Mouse (Mus musculus) small intestine, adult 2 months (tissue): ENCODE measurements at regions not wholly inside any gene's neighbourhood (a gene's known extent, or its start where the extent isn't known, plus 50 kb on each side); places are given as distances from the start of the nearest gene placed in this dataset.

Experiments used
- CTCF ChIP-seq: fragments of 200-500 bp; IDR thresholded peaks from 2 replicates; pipeline ENCODE4 v1.5.1; 2012; ENCODE audit warnings: low read depth, mild to moderate bottlenecking, control low read depth, inconsistent platforms, low read length, moderate library complexity, mixed read lengths; ENCODE audit not compliant: insufficient replicate concordance, insufficient read length; ENCODE audit errors: extremely low read depth
- POLR2A ChIP-seq: fragments of 200-500 bp; IDR thresholded peaks from 2 replicates; pipeline ENCODE4 v1.6.1; 2012; ENCODE audit warnings: low read depth, mild to moderate bottlenecking, control low read depth, inconsistent platforms, low read length, moderate library complexity

DNA sequence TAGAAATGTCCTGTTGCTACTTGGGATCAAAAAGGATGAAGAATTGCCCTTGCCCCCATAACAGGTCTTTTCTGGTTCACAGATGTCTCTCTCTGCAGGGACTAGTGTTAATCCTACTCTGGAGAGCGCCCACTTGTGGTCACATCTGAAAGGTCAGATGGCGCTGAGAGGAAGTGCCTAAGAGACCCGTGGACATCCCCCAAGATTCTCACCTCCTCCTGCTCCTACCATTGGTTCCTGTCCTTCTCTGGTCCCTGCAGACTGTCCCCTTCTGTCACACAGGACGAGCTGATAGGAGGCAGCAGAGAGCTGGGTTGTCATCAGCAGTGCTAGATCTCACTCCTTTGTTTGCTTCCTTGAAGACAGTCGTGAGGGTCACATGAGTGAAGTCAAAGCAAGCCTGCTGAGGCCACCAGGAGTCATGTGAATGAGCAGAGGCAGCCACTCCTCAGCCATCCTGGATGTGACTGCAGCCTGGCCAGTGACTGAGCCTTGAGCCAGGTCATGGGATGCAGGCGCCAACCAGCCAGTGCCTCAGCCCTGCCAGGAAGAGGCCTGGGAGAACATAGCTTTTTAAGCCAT, 420.6 kb downstream of the Matn1 start:
- TF ChIP-seq CTCF = peak; percentile 51; the same call in 1 of the 2 replicates
- no peak for TF ChIP-seq POLR2A
